Mouse (Mus musculus) retina, postnatal 7 days (tissue): ENCODE measurements at regions not wholly inside any gene's neighbourhood (a gene's known extent, or its start where the extent isn't known, plus 50 kb on each side); places are given as distances from the start of the nearest gene placed in this dataset.

Source experiments
- DNase-seq: peaks from one replicate; pipeline ENCODE4 v3.0.0-alpha.2; 2012; ENCODE audit warnings: low read depth, low spot score

- DNase-seq = no peak
Measured at GRCm38 (mm10) chr11:40624126-40624778, 70.8 kb downstream of the Mat2b start.

DNA sequence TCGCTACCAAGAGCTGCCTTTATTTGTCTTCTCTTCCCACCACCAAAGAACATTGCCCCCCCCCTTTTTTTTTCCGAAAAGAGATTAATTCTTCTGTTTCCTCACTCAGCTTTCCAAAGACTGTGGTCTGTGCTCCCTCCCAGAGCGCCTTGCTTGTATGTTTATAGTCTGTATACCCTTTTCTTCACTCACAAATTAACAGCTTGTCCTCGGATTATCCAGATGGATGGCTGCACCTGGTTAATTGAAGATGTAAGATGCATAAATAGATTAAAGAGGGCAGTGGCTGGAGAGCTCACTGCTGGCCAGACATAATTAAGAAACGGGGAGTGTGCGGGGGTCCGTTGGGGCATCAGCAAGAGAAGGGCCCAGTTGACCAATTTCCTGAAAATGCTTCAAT is 75.0 kb downstream of the Mat2b start:
- DNase-seq = no peak

DNA sequence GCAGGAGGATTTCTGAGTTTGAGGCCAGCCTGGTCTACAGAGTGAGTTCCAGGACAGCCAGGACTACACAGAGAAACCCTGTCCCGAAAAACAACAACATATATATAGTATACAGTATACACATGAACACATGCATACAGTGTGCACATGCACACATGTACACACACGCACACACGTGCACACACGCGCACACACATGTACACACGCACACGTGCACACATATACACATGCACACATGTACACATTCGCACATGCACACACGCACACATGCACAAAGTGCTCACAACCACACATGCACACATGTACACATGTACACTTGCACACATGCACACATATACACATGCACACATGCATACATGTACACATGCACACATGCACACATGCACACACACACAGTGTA is 92.0 kb downstream of the Mat2b start:
- DNase-seq = no peak

DNA sequence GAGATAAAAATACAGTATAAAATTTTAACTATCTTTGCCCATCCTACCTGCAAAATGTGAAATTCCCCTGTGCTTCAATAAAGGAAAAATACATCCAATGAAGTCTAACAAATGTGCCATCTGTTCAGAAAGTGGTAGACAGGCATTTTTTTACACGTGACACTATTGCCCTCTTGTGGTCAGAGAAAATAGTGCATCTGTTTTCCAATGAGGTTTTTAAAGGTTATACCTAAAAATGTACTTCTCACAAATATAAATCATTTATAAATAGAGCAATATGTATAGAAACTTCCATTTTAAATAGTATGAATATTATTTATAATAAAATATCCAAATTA is 93.5 kb downstream of the Mat2b start:
- peak; percentile 50 for DNase-seq

DNA sequence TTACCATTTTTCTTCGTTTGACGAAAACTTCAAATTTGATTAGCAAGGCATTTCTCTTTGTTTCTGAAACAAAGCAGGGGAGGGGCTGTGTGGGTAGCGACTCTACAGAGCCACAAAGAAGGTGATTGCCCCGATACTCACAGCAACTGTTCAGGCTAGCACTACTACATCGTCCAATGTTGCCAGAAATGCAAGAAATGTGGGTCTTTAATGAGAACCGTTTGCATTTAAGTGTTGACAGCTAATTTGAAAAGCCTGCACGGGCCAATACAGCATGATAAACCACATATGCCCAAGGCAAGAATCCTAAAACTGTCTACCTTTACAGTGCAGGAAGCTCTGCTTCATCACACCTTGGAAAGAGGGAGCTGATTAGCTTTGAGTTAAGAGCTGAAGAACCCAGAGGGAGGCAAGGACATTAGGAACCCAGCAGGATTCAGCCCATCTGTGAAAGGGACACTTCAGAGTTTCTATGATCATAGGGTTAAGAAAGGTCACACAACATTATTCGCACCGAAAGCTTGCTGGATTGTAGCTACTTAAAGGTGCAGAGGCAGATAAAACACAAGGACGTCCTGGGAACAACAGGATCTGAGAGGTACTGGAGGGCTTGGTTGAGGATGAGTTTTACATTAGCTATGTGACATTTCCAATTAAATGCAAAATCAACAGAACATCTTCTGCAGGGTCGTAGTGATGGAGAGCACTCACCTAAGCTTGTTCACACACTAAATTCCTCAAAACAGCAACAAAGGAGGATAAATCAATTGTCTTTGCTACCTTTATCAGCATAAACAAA is 94.0 kb downstream of the Mat2b start:
- no peak for DNase-seq

DNA sequence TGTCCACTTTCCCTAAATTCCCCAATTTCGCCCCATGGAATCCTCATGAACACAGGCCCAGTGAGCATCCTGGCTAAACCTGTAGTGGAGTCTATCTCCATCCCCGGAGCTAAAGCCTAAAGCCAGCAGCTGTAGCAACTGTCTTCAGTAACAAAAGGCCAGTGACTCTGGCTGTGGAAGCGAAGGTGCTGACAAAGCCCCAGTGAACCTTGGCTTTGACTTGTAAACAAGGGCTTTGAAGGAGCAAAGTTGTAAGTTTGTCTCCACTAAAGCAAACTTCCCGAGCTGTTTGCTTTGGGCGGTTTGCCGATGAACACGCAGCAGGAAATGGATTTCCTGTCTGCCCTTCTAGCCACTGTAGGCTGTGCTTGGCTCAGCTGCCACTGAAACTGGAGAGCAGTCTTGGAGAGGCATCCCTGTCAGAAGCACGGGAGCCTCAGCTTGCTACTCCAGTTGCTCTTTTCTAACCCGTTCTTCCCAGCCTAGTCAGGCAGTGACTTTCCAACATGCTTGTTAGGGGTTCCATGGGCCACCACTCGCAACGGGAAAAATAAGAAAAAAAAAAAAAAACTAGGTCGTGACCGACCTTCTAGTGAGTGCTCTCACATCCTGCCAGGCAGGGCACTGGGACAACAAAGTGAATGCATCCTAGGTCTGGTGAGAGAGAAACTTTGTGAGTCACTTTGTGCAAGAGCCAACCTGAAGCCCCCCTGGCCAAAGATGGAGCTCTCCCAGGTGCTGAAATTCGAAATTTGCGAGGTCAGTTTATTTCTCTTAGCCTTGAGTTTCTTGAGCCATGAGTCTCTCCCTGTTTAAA is 94.8 kb downstream of the Mat2b start:
- no peak for DNase-seq

DNA sequence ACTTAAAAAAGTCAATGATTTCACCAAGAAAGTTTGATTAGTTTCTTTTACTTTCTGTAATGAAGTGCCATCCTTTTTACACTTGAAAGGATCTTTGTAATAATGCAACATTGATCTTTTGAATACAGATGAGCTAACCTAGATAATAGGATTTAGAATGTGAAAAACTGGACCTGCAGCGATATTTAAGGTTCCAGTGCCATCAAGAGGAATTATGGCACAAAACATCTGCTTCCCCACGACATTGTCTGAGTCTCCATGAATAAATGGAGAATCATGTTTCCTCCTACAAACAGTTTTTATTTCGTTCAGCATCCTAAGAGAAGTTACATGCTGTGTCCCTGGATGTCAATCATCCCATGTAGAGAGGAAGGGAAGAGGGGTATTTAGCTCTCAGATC is 98.7 kb downstream of the Mat2b start:
- no peak for DNase-seq

DNA sequence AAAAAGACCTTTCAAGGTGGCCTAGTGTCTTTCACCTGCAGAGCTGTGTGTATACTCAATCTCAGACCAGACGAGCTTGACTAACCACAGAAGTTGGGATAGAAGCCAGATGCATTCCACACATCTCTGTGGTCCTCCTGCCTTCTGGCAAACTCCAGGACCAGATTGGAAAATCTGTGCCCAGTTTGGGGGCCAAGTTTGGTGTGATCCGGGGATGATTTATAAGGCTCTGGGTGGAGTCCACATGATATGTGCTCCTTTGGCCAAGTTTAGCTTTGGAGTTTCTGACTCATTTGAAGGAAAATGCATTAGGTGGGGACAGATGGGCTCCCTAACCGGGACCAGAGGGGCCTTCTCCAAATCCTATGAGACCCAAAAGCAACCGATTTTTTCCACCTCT is 102.9 kb downstream of the Mat2b start:
- DNase-seq = no peak

- DNase-seq = no peak
Measured at GRCm38 (mm10) chr11:40573758-40574139, 121.3 kb downstream of the Mat2b start.

DNA sequence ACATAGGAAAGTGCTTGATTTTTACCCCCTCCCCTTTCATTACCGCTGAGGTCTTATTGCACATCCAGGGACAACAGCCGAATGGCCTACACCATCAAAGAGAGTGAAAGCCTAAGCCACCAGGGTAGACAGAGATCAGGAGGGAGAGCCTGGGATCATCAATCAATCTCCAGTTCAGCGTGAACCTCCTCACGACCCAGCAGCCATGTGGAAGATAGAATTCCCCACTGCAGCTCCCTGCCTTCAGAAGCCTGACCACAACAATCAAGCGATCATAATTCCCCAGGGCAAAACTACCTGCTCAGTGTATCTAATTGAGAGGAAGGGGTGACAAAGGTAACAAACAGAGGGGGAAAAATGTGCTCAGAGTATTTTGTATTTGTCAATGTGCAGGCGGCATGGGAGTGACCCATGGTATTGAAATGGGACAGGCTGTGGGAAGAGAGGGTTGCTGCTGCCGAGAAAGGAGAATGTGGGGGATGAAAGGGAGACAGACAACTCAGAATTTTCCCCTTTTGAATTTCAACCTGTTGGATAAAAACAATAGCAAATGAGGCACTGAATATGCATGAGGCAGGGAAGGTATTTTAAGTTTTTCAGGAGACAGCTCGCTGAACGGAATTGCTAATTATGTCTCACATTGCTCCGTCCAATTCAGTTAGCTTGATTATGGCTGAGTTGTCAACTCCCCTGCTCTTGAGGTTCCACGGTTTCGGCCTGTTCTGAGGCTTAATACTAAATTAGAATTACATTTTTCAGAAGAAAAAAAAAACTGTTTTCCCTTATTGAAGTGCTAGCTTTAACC is 121.8 kb downstream of the Mat2b start:
- no peak for DNase-seq

DNA sequence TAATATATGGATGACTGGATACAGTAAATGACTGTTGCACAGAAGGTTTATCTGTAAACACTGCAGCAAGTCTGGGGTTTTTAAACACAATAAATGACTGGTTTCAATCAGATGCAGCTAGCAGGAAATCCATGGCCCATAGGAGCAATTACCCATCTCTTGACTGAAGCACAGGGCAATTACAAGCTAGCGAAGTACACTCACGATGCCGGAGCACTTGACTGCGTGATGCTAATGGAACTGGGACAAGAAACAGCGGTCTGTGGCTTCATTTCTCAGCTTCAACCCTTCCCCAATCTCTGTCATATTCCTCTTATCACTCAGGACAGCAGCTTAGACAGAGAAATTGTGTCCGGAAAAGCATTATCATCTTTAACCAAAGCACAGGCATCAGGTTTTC is 132.1 kb downstream of the Mat2b start:
- no peak for DNase-seq

DNA sequence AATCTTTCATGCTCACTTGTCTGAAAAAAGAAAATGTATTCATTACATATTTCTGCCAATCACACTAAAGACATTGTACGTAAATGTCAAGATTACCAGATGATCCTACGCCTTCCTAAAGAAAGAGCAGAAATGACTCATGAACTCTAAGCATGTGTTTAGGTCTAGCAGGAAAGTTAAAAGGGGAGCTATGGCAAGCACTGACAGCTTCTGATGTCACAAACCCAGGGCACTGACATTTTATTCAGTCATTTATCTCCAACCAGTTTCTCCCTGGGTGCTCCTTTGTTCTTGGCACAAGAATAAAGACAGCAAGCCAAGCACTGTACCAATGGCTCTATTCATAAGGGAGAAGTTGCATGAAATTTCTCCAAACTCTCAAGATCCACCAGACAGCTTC is 133.0 kb downstream of the Mat2b start:
- no peak for DNase-seq

GRCm38 (mm10) chr11:40561400-40561799 is 133.6 kb downstream of the Mat2b start:
- DNase-seq = no peak

DNA sequence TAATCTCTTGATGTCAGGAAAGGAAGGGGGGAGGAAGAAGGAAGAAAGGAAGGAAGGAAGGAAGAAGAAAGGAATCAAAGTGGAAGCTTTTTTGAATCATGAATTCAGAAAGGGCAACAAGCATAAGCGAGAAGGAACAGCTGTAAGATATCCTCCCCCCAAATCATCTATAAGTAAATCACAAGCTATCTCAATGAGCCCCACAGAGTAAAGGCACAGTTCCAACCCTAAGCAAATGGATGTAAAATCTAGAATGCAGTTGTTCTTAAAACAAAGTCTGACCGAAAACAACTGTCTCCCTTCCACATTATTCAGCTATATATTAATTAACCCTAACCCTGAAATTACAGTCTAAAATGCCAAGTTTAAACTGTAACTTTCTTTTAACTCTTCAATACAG is 136.5 kb downstream of the Mat2b start:
- no peak for DNase-seq

DNA sequence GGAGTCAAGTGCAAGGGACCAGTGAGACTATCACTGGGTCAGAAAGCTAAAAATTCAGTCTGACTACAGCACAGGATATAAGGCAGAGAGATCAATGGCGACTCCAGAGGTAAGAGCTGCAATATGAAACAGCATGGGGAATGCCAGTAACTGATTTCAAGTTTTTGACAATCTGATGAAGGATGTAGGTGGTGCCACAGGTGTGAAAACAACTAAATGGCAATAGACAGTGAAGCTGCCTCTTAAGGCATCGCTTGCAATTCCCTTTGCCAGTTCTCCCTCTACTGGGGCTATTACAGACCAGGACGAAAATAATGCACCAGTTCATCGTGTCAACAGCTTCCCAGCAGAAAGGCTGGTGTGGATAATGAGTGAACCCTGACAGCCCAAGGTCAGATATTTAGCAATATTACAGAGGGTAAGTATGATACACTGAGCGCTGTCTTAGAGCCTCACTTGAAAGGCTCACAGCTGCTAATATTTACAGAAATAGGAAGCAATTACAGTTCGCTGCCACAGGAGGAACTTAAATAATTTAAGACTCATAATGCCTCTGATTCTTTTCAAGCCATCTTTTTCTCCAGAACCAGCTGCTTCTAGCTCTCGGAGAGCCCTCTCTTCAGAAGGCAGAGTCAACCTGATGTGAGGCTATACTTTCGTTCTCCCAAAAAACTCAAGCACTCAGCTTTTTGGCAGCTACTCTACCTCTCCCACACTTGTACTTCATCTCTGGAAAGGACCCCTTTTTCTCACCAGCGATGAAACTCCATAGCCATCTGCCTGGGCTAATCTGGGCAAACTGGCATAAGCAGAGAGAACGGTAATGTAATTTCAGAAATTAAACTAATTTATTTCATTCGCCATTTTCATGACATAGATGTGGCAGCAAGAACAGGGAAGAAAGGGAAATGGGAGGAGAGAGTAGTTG is 139.9 kb downstream of the Mat2b start:
- no peak for DNase-seq

DNA sequence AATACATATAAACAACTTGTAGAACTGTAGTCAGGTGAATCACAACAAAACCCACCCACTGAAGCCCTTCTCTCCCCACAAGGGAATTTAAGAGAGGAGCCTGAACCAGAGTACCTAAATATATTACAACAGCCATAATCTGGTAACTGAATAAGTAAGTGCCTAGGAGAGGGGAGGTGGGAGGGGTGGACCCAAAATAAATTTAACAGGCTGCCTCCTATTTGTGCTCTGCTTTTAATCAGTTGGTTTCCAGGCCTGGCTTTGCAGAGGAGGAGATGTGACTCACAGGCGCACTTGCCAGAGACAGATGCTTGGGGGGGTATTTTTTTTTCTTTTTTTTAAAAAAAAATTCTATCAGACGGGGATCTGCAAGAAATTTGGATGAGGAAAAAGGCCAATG is 142.9 kb downstream of the Mat2b start:
- DNase-seq = no peak

DNA sequence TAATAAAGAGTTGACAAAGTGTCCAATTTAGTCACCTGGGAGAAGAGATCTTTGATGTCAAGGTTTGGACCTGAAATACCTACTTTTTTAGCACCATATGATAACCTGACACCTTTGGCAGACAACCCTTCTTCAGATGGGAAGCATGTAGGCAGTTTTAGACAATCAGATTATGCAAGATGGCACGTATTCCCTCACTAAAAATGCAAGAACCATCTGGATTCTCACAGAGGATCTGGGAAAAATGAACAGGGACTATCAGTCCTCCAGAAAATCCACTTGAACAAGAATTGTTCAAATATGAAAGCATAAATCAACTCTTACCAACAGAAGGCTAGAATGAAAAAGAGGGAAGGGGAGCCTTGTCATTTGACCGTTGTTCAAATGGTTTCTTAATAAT is 148.4 kb downstream of the Mat2b start:
- no peak for DNase-seq

DNA sequence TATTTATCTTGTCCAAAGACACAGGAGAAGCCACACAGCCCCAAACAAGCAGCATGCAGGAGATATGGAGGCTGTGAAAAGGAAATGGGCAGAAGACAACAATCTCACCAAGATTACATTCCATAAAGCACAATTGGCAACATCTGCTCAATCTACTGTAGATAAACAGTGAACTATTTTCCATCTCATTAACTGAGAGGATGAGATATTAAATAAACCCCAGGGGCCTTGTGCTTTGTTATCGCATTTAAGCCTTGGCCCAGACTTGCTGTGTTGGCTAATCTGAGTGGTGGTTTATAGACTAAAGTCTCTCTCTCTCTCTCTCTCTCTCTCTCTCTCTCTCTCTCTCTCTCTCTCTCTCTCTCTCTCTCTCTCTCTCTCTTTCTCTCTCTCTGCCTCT is 149.5 kb downstream of the Mat2b start:
- DNase-seq = peak; percentile 16

GRCm38 (mm10) chr11:40540229-40540628 is 154.8 kb downstream of the Mat2b start:
- DNase-seq = no peak

GRCm38 (mm10) chr11:40539776-40540175 is 155.2 kb downstream of the Mat2b start:
- no peak for DNase-seq

DNA sequence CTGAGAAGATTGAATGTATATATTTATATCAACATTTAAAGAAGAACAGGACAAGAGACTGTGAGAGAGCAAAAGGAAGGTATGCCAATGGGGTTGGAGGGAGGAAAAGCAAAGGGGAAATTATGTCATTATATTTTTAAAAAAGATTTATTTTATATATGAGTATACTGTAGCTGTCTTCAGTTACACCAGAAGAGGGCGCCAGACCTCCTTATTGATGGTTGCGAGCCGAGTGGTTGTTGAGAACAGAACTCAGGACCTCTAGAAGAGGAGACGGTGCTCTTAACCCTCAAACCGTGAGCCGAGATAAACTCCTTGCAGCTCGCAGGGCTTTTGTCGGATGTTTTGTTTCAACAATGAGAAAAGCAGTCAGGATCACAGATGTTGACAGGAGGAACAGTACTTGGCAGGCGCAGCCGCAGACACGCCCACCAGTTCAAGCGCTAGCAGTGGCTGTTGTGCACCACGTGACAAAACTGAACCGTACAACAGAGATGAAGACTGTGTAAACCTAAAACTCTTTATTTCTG is 158.7 kb downstream of the Mat2b start:
- DNase-seq = no peak
